Mouse (Mus musculus): ENCODE data around the gene Cib2.
A peak's percentile ranks its signal among the peaks of the same experiment; 100 is the strongest.
"Not testable (repeated sequence)": the region's sequence is repeated elsewhere in the genome, so short reads cannot be mapped to it uniquely, and the experiment has no call there.

The Cib2 gene

DNA sequence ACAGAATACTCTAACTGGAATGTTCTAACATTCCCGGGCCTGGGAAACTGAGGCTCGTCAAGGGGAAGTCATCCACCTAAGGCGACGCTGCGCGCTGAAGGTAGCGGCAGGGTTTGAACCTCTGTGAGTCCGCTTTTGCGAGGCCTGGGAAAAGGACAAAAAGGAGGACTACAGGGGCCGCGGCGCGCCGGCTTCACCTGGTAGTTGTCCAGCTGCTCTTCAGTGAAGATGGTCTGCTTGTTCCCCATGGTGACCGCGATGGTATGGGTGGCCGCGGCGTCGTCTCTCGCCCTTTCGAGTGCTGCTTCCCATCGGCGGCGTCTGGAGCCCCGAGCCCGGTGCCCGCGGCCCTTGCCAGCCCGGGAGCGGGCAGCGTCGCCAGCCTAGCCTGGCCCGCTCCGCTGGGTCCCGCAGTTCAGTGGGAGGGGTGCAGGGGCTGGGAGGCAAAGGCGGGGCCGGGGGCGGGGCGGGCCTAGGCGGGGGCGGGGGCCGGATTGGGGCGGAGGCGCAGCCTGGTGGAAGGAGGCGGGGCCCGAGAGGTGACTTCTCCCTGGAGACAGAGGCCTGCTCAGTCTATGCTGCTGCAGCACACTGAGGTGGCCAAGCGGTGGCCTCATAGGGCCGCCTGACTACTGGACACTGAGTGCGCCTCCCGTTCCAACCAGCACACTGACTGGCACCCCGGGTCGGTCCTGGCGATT, at the start of gene Cib2:
Cib2 (minus strand) TSS at position 448 of the 701 bp plus-strand sequence.
- DNase-seq: peak; percentile 72 to 74

- peak; percentile 58 for DNase-seq
These were observed 44.9 kb upstream of the Cib2 start for GRCm38 (mm10) chr9:54604886-54605285.

DNA sequence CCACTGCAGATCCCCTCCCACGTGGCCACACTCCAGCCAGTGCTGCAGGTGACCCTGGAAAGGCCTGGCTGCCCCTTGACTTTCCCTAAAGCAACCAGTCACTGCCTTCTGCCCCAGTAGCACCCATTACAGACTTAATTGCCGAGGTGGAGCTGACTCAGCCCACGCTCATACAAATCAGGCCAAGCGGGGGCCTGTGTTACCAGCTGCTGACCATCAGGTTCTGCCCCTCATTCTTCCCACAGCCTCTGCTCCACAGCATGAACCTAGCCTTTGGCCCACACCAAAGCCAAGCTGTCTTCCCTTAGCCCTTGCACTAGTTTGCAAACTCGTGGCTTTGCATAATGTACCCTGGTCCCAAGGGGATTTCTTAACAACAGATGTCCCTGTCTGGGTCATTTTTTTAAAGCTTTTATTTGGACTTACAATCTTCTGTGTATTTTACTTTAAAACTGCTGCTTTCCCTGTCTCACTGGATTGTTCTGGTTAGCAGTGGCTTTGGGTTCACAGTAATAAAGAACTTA, 44.2 kb upstream of the Cib2 start:
- DNase-seq: no peak

DNA sequence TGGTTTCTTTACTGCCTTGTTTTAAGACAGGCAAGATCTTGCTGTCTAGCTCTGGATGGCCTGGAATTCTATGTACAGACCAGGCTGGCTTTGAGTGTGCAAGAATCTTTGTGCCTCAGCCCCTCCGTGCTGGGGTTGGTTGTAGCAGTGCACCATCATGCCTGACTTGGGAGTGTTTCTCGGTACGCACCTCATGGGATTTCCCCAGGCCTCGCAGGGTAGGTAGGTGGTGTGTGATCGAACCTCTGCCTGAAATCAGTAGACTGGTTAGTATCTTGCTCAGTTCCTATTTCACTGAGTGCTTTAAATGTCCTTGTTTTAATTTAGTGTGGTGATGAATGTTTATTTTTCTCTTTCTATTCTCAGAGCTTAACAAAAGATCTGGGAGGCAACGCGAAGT, 42.9 kb upstream of the Cib2 start:
- no peak for DNase-seq

- no peak for DNase-seq
These were observed 42.4 kb upstream of the Cib2 start for GRCm38 (mm10) chr9:54602386-54602785.

GRCm38 (mm10) chr9:54596752-54597465, 36.9 kb upstream of the Cib2 start:
- DNase-seq: no peak

DNA sequence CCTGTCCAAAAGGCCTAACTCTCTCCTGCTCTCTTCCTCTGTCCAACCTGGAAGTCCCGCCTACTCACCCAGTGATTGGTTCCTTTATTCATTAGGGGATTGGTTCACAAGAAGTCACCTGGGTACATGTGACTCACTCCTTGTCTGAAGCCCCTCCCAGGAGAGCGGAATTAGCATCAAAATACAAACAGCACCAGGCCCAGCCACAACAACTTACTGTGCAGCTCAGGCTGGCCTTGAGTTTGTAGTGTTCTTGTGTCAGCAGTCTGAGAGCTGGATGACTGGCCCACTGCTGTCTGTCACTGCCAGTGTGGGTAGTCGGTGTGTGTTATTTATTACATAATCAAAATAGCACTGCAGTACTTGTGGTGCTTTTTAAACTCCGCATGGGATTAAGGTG, 33.6 kb upstream of the Cib2 start:
- DNase-seq: not testable (repeated sequence)

DNA sequence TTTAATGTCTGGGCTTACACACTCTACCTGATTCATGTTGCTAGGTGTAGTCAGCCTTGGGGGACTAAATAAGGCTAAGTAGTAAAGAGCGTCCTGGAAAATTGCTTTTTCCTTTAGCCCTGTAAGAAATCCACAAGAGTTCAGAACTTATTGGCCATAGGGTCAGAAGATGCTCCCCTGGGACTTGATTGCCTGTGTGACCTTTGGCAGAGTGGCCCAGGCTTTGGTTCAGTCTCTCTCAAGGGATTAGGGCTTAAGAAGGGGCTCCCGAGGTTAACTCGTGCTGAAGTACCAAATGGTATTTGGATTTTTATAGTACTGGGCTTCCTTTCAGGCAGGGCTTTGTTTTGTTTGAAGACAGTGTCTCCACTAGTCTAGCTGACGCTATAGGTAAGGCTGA, 27.8 kb upstream of the Cib2 start:
- DNase-seq: no peak

GRCm38 (mm10) chr9:54586199-54587061, 26.4 kb upstream of the Cib2 start, which contains the start of gene Idh3a:
Idh3a (plus strand) TSS chr9:54586334.
- peak; percentile 99 for DNase-seq

- DNase-seq: no peak
These were observed 25.8 kb upstream of the Cib2 start for GRCm38 (mm10) chr9:54585839-54586198.

GRCm38 (mm10) chr9:54584127-54584526, 24.1 kb upstream of the Cib2 start:
- DNase-seq: not testable (repeated sequence)

GRCm38 (mm10) chr9:54583712-54584111, 23.7 kb upstream of the Cib2 start:
- no peak for DNase-seq

DNA sequence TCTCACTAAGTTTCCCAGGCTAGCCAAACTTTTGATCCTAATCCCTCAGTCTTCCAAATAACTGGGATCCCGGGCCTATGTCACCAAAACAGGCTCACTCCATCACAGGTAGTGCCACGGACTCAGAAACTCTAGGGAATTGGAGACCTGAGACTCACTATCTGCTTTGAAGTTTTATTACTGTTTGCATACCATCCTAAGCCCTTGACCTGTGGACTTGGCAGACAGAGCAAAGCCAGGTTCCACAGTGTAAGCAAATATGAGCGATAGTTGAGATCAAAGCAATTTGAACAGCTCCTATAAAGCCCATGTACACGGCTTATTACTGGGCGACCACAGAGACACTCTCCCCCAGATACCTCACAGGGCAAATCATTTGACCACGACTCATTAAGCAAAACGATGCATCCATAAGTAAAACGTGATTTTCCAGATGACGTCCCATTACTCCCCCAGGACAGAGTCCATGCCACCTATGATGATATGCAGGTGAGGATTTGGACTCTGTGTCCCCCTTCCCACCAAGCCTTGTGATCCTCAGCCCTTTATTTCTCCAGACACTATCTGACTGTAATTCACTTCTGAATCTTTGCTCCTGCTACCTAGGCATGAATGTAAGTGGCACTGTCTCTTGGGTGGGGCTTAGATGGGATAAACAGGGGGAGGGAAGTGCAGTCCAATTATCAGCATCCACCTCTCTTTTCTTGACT, 11.3 kb upstream of the Cib2 start:
- no peak for DNase-seq

GRCm38 (mm10) chr9:54568732-54569131, 8.7 kb upstream of the Cib2 start:
- DNase-seq: no peak

- no peak for DNase-seq
These were observed 6.9 kb upstream of the Cib2 start for GRCm38 (mm10) chr9:54566958-54567357.

- DNase-seq: no peak
These were observed 998 bp upstream of the Cib2 start for GRCm38 (mm10) chr9:54560831-54561601.

GRCm38 (mm10) chr9:54558731-54559130, 1.3 kb downstream of the Cib2 start:
- DNase-seq: no peak

DNA sequence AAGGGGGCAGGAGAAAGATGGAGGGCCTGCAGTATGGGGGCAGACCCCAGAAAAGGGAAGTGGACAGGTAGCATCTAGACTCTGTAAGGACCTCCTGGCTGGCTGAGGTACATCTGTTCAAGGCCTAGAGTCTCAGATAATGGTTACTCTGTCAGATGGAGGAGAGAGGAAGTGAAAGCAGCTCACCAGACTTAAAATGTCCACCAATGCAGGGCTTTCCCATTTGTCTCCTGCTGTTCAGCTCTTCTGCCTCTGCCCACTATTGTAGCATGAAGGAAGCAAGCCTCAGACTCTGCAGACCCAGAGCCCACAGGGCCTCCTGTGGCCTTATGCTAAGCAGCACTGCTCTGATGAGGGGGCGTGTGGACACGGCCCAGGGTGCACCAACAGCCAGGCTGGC, 5.0 kb downstream of the Cib2 start:
- peak; percentile 38 to 44 for DNase-seq

- no peak for DNase-seq
These were observed 7.6 kb downstream of the Cib2 start for GRCm38 (mm10) chr9:54552409-54552808.

- no peak for DNase-seq
These were observed 10.6 kb downstream of the Cib2 start for GRCm38 (mm10) chr9:54549433-54549832.

GRCm38 (mm10) chr9:54547536-54547935, 12.5 kb downstream of the Cib2 start:
- DNase-seq: peak; percentile 56 to 61

- no peak for DNase-seq
These were observed 15.1 kb downstream of the Cib2 start for GRCm38 (mm10) chr9:54544954-54545315.
